Mouse (Mus musculus) left cerebral cortex, adult 2 months (tissue): ENCODE data around the gene Arr3. TPM values are rescaled to one million over a fixed set of nuclear protein-coding genes. Genes with fewer than 3 reads are reported as not detected.
A peak's percentile ranks its signal among the peaks of the same experiment; 100 is the strongest.

Experiments
- DNase-seq, 2 experiments: peaks; one replicate each; pipeline ENCODE4 v3.0.0; 2021 to 2022; ENCODE audit warnings: low spot score in 2 of 2, mixed read lengths in 1 of 2; ENCODE audit errors: extremely low spot score in 1 of 2
- H3K27ac ChIP-seq: fragments of 200-600 bp; 2 replicates; pipeline ENCODE4 v1.8.1; 2022
- H3K4me3 ChIP-seq: fragments of 200-600 bp; 2 replicates; pipeline ENCODE4 v1.8.1; 2022
- CTCF ChIP-seq: fragments of 200-600 bp; IDR thresholded peaks from 2 replicates; pipeline ENCODE4 v1.8.1; 2022; ENCODE audit warnings: antibody characterized with exemption, mild to moderate bottlenecking, moderate library complexity
- intact Hi-C: fragments of 180-260 bp; cut with DNase I; formaldehyde crosslinking; loops from one replicate; pipeline ENCODE4 v1.15.1; 2025
- total RNA-seq, 2 experiments: library from RNA; stranded (reverse); gene quantifications; 2 replicates each; pipeline ENCODE4 v1.2.3; 2021

The Arr3 gene
- total RNA-seq, 2 experiments from 2014 or later = 0.75 to 3.1 TPM

DNA sequence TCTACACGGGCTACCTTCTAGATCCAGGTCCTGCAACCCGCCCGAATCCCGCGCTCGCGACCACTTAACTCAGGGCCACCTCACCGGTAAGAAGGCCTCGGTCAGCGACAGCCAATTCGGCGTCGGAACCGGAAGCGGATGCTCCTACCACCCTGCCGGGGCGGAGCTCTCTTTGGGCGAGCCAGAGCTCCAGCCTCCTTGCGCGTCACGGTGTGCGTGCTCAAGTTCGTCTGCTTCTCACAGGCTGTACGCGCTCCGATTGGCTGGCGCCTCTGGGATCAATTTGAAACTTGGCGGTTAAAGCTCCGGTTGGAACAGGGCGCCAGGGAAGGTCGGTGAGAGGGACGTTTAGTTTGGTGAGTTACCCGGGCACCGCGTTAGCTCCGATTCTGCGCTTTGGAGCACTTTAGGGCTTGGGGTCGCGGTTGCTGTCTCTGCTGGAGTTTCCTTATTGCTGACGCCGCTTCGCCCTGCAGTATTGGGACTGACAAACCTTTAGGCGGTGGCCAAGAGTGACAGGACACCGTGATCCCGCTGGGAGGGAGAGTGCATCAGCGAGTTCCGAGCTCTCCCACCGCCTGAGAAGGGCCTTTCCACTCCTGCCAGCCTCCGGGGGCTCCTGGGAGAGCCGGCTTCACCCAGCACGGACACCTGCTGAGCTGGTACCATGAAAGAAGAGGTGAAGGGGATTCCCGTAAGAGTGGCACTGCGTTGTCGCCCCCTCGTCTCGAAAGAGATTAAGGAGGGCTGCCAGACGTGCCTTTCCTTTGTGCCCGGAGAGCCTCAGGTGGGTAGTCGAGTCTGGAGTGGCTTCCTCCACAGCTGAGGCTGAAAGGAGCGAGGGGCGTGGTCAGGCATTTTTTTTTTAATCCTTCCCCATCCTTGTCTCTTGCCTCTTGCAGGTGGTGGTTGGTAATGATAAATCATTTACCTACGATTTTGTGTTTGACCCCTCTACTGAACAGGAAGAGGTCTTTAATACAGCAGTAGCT, 20.8 kb downstream of the Arr3 start, which contains the start of gene Pdzd11:
Pdzd11 (minus strand) TSS at position 767 of the 992 bp plus-strand sequence.
- H3K27ac ChIP-seq = peak within 1 kb of the TSS; percentile 73
- H3K4me3 ChIP-seq = peak within 1 kb of the TSS; percentile 57
- intact Hi-C loops = loop anchor here (10.0 kb wide), 2 partner anchors 109 to 319 kb away; no protein-coding TSS in a partner anchor
- no peak for TF ChIP-seq CTCF
- peak; percentile 79 to 84 for DNase-seq

GRCm38 (mm10) chrX:100629076-100629475, 23.8 kb downstream of the Arr3 start:
- no peak for DNase-seq
- H3K4me3 ChIP-seq = no peak overlapping the region
- intact Hi-C loops = loop anchor here (10.0 kb wide), 2 partner anchors 106 to 316 kb away; no protein-coding TSS in a partner anchor
- no peak overlapping the region for H3K27ac ChIP-seq
- TF ChIP-seq CTCF = no peak

DNA sequence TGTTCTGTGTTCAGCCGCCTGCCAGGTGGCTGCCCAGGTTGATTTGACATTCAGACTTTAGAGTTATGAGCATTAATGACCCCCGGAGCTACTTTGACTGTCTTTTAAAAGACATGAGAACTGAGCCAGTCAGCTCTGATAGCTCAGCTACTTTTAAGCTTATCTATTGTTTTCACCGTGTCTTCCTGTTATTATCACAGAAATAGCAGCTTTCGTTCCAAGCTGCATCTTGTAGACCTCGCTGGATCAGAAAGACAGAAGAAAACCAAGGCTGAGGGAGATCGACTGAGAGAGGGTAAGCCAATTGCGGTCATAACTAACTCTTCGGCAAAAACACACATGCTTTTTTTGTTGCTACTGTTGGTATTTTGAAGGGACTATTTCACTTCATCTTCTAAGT, 33.2 kb downstream of the Arr3 start:
- Histone ChIP-seq H3K27ac (no peak overlapping the region), H3K4me3 (no peak overlapping the region)
- no peak for DNase-seq
- TF ChIP-seq CTCF = no peak
- intact Hi-C loops = no loop called here

DNA sequence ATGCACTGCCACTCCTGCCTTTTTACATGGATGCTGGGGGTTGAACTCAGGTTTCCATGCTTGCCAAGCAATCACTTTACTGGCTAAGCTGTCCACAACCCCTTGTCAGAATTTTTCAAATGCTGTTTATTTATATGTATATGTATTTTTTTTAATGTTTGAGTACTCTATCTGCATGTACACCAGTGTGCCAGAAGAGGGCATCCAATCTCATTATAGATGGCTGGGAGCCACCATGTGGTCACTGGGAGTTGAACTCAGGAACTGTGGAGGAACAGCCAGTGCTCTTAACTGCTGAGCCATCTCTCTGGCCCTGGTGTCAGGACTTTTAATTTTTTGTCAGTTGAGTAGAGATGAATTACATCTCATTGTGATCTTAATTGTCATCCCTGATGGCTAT, 47.6 kb downstream of the Arr3 start:
- Histone ChIP-seq H3K4me3 (no peak overlapping the region), H3K27ac (no peak overlapping the region)
- intact Hi-C loops = no loop called here
- no peak for DNase-seq
- TF ChIP-seq CTCF = peak; percentile 2

- H3K4me3 ChIP-seq = no peak overlapping the region
- no peak for DNase-seq
- intact Hi-C loops = loop anchor here (5.0 kb wide), 1 partner anchor 52 kb away; no protein-coding TSS in a partner anchor
- no peak overlapping the region for H3K27ac ChIP-seq
- no peak for TF ChIP-seq CTCF
Measured at GRCm38 (mm10) chrX:100664825-100665224, 59.5 kb downstream of the Arr3 start.

Other genes with a start within 250 kb of the Arr3 start
- not detected for gene Otud6a, start 176.5 kb upstream of the Arr3 start, total RNA-seq
- gene Awat2, start 162.8 kb upstream of the Arr3 start, total RNA-seq = not detected
- gene Igbp1, start 111.2 kb upstream of the Arr3 start, total RNA-seq = 10 to 100 TPM; 37.9 to 43.1 TPM
- 1 to 10 TPM in 1 of 2 experiments, under 1 TPM in 1; 0.35 to 1.1 TPM for gene Dgat2l6, start 80.7 kb upstream of the Arr3 start, total RNA-seq
- gene Awat1, start 33.2 kb upstream of the Arr3 start, total RNA-seq = not detected
- gene P2ry4, start 10.6 kb upstream of the Arr3 start, total RNA-seq = not detected
- gene Kif4, start 20.2 kb downstream of the Arr3 start, total RNA-seq = 1 to 10 TPM in 1 of 2 experiments, under 1 TPM in 1; 0.91 to 1.1 TPM
- gene Pdzd11, start 21.1 kb downstream of the Arr3 start, total RNA-seq = 10 to 100 TPM; 35.8 to 43.8 TPM
- gene Gdpd2, start 124.4 kb downstream of the Arr3 start, total RNA-seq = 10 to 100 TPM in 1 of 2 experiments, 1 to 10 TPM in 1; 5.6 to 12.1 TPM
- gene Dlg3, start 162.2 kb downstream of the Arr3 start, total RNA-seq = 100 to 1,000 TPM; 134 to 143 TPM